In the genomic region with DNA sequence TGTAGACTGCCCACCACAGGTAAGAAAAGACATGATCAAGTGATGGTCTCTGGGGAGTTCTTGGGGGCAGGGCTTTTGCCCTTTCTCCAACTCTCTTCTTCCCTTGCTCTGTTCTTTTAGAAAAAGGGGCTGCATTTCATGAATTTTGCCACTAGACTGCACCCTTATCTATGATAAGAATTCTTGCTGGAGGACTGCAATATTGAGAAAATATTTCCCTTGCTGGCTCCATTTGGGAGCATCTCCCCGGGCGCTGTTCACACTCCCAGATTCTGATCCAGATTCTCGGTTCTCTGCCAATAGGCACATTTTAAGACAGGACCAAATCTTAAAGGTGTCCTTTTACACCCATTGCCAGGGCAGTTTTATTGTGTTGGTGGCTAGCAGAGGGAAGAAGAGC, we compare ENCODE assay signal across 10 mouse cellular contexts. TPM values are rescaled to one million over a fixed set of nuclear protein-coding genes. Genes with fewer than 3 reads are reported as not detected.
A peak's percentile ranks its signal among the peaks of the same experiment; 100 is the strongest.
DNase-seq lines count a peak whose midpoint lies in the region; ATAC-seq and TF ChIP-seq lines count a peak whose summit lies in the region.
"Had no signal": no experiment of that assay in that cellular context is flagged by ENCODE, and none has a peak within 500 bp of the region (broad histone marks: within the 10 kb centered on the region; RNA-seq: fewer than 3 reads in every experiment).

No protein-coding gene starts in this region.

- H3K9ac ChIP-seq in kidney, embryonic 15.5 days, result no peak overlapping the region
- no peak overlapping the region for H3K9ac ChIP-seq in hindbrain, embryonic 16.5 days (ENCODE audit: low read depth, low read length)

- 0 out of 2 replicates have a peak overlapping the region, but pooled peaks have one; percentile 95 for H3K4me2 ChIP-seq in kidney, embryonic 15.5 days
- H3K4me2 ChIP-seq in hindbrain, embryonic 16.5 days (ENCODE audit: low read length), result 0 out of 2 replicates have a peak overlapping the region, but pooled peaks have one; percentile 5

- WGBS in kidney, embryonic 15.5 days, result 40% methylated on average over 3 of the region's 3 CpGs
- 48% methylated on average over 3 of the region's 3 CpGs for WGBS in kidney, adult 2 months
- WGBS in hindbrain, embryonic 16.5 days, result 37% methylated on average over 3 of the region's 3 CpGs

- H3K9me3 ChIP-seq in kidney, embryonic 15.5 days (replicated peaks), result no peaks in the 10 kb centered on the region
- no peaks in the 10 kb centered on the region for H3K9me3 ChIP-seq in hindbrain, embryonic 16.5 days (ENCODE audit: control insufficient read depth, low read length)

- no peak for ATAC-seq in cerebellum, adult (ENCODE audit: insufficient number of reproducible peaks, low FRiP score, low TSS enrichment)
- ATAC-seq in kidney, embryonic 15.5 days (replicated peaks; ENCODE audit: low FRiP score), result no peak
- no peak for ATAC-seq in hindbrain, embryonic 16.5 days

- no peak overlapping the region for H3K27ac ChIP-seq in kidney, embryonic 15.5 days
- no peak overlapping the region for H3K27ac ChIP-seq in kidney, adult 2 months (ENCODE audit: insufficient read depth, low read depth, low read length)
- H3K27ac ChIP-seq in hindbrain, embryonic 16.5 days (ENCODE audit: low read depth, low read length), result no peak overlapping the region; the same call in 1 of the 2 replicates

- H3K4me1 ChIP-seq in kidney, embryonic 15.5 days, result peaks cover 59% of the 10 kb centered on the region
- peaks cover 11% of the 10 kb centered on the region; the same call in 1 of the 2 replicates for H3K4me1 ChIP-seq in kidney, adult 2 months (ENCODE audit: control insufficient read depth, insufficient read depth, low read length)
- peaks cover 15% of the 10 kb centered on the region for H3K4me1 ChIP-seq in hindbrain, embryonic 16.5 days (ENCODE audit: control insufficient read depth, insufficient read depth, low read depth, low read length)

- TF ChIP-seq CTCF in kidney, adult 2 months (conservative IDR thresholded peaks at IDR 0.05; ENCODE audit: insufficient read depth, insufficient read length, low read depth, low read length), result no peak

- no peak overlapping the region for H3K4me3 ChIP-seq in kidney, embryonic 15.5 days (replicated peaks)
- no peak overlapping the region for H3K4me3 ChIP-seq in kidney, adult 2 months (ENCODE audit: insufficient read depth, low read depth, low read length)
- H3K4me3 ChIP-seq in hindbrain, embryonic 16.5 days (ENCODE audit: low read length), result no peak overlapping the region

- no peaks in the 10 kb centered on the region for H3K36me3 ChIP-seq in kidney, embryonic 15.5 days
- H3K36me3 ChIP-seq in kidney, adult 2 months (ENCODE audit: control insufficient read depth, insufficient read depth, low read length), result no peaks in the 10 kb centered on the region
- no peaks in the 10 kb centered on the region for H3K36me3 ChIP-seq in hindbrain, embryonic 16.5 days (ENCODE audit: control insufficient read depth, insufficient read depth, low read length)

- peak; percentile 64 for DNase-seq in cerebellum, adult 11-12 months
- no peak for DNase-seq in kidney, adult 2 months
- DNase-seq in NIH3T3 (ENCODE audit: low read depth), result peak; percentile 19
- no peak for DNase-seq in T-cell, adult 2 months (ENCODE audit: low spot score)
- no peak for DNase-seq in layer of hippocampus, adult 8-10 months (ENCODE audit: low spot score in 2 of 2)
- DNase-seq: heart, postnatal 36 days; right cerebral cortex, postnatal 14 days had no signal

- TF ChIP-seq POLR2A in kidney, adult 2 months (IDR thresholded peaks at IDR 0.05; ENCODE audit: low read depth, low read length), result no peak

- H3K27me3 ChIP-seq in kidney, embryonic 15.5 days, result peaks cover 6% of the 10 kb centered on the region; the same call in 1 of the 2 replicates
- no peaks in the 10 kb centered on the region for H3K27me3 ChIP-seq in kidney, adult 2 months (replicated peaks; ENCODE audit: control insufficient read depth, insufficient read depth, low read length)
- no peaks in the 10 kb centered on the region for H3K27me3 ChIP-seq in hindbrain, embryonic 16.5 days (replicated peaks; ENCODE audit: control insufficient read depth, insufficient read depth, low read length)

RNA-seq across cellular contexts. Expression of a gene that starts 1.4 kb away (rescaled TPM):
- 90.4 and 94.0 TPM in 2 replicates for polyA plus RNA-seq in kidney, embryonic 15.5 days (2015; fragmentation: Nextera tagmentation; extraction: Ambion mirVana)
- polyA plus RNA-seq in kidney, adult 2 months (2012; rRNA removed), result 229 and 273 TPM in 2 replicates
- 51.9 and 65.1 TPM in 2 replicates for polyA plus RNA-seq in hindbrain, embryonic 16.5 days (2015; fragmentation: Nextera tagmentation; extraction: Ambion mirVana)
- 100 to 1,000 TPM in 2 of 4 experiments, 10 to 100 TPM in 2; 81.6 to 154 (median 113) TPM for total RNA-seq in layer of hippocampus, adult 8-10 months (2022)

RNA-seq across cellular contexts. Expression of a gene that starts 51.8 kb away (rescaled TPM):
- 138 and 150 TPM in 2 replicates for polyA plus RNA-seq in kidney, embryonic 15.5 days (2015; fragmentation: Nextera tagmentation; extraction: Ambion mirVana)
- polyA plus RNA-seq in kidney, adult 2 months (2012; rRNA removed), result 12.6 and 13.5 TPM in 2 replicates
- polyA plus RNA-seq in hindbrain, embryonic 16.5 days (2015; fragmentation: Nextera tagmentation; extraction: Ambion mirVana), result 465 and 469 TPM in 2 replicates
- 10 to 100 TPM; 36.7 to 56.7 (median 47.3) TPM for total RNA-seq in layer of hippocampus, adult 8-10 months (2022)

Comparison
In these comparisons a context has a peak if more than half of its experiments do, and no peak if none do; other contexts are left out.
1. DNase-seq: peak in cerebellum, adult 11-12 months (single experiment) and NIH3T3 (single experiment); none in kidney, adult 2 months (single experiment), T-cell, adult 2 months (single experiment) and layer of hippocampus, adult 8-10 months (0 of 2).